Mouse (Mus musculus): ENCODE measurements around the gene Fcrla. TPM values are rescaled to one million over a fixed set of nuclear protein-coding genes. Genes with fewer than 3 reads are reported as not detected.
"Not testable (repeated sequence)": the region's sequence is repeated elsewhere in the genome, so short reads cannot be mapped to it uniquely, and the experiment has no call there.

Gene Fcrla
- total RNA-seq (2021): 0.46 TPM in 1 of 2 replicates, not detected in the other
- long read RNA-seq: 0 reads

GRCm38 (mm10) chr1:170927378-170927777 is at the start of gene Fcrla:
Fcrla (minus strand) TSS chr1:170927583.
- no peak for DNase-seq

DNA sequence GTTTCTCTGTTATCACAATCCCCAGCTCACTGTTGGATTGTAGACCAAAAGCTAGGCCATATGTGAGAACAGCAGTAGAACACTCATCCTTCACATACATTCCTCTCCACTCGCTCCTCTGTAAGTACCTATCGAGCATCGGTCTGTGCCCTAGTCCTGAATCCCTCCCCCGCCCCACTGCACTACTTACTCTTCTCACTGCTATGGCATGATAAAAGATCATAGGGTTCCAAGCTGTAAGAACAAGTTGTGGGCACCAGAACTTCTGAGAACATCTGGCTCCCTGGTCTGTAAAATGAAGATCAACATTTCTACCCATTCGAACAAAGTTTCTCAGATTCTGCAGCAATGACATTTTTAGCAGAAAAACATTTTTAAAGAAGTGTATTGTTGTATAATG is 49.1 kb upstream of the Fcrla start, which contains the start of gene Fcgr2b:
Fcgr2b (minus strand) TSS at position 101 of the 400 bp plus-strand sequence.
- DNase-seq: no peak

GRCm38 (mm10) chr1:170975751-170976161 is 48.4 kb upstream of the Fcrla start:
- no peak for DNase-seq

DNA sequence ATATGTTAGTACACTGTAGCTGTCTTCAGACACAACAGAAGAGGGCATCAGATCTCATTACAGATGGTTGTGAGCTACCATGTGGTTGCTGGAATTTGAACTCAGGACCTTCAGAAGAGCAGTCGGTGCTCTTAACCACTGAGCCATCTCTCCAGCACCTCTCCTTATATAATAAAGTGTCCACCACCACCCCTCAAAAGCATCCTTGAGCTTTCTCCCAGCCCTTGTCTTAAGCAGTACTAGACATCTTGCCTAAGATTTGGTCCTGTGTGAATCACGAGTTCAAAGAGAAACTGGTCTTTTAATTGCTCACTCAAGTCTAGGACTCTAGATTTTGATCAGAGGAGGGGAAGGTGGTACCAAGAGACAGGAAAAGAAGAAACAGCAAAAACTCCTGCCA is 48.0 kb upstream of the Fcrla start:
- DNase-seq: not testable (repeated sequence)

- DNase-seq: no peak
Observed at GRCm38 (mm10) chr1:170974736-170975135, 47.4 kb upstream of the Fcrla start.

DNA sequence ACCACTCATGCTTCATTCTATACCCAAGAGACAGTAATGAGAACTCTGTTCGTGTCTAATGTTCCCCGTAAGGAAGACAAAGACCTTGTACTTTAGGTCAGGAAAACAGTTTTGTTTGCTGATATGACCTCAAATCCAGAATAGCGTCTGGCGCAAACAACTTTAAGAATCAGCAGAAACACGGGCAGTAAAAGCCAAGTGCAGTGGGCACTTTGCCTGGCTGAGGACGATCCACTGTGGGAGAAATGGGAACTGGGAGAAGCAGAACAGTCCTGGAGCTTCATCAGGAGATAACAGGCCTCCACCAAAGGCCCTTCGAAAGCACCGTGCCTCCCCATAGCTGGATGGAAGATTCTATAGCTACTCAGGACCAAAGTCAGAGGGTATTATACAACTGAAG is 46.8 kb upstream of the Fcrla start:
- no peak for DNase-seq

DNA sequence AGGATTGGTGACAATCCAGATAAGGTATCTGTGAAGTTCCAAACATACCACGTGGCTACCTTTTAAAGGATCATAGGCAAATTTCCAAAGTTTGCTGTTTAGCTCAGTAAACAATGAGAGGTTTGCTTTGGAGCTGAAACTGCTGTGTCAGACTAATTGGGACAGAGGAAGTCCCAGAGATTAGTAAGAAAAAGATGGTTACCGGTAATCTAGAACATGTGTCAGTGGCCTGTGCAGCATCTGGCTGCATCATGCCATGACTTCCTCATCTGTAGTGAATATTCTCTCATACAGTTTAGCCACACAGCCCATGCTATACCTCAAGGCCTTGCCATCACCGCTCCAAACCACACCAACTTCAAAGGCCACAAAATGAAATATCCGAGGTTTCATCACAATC is 45.6 kb upstream of the Fcrla start:
- DNase-seq: no peak

GRCm38 (mm10) chr1:170972494-170972893 is 45.1 kb upstream of the Fcrla start:
- DNase-seq: no peak

- DNase-seq: no peak
Observed at GRCm38 (mm10) chr1:170968576-170968975, 41.2 kb upstream of the Fcrla start.

DNA sequence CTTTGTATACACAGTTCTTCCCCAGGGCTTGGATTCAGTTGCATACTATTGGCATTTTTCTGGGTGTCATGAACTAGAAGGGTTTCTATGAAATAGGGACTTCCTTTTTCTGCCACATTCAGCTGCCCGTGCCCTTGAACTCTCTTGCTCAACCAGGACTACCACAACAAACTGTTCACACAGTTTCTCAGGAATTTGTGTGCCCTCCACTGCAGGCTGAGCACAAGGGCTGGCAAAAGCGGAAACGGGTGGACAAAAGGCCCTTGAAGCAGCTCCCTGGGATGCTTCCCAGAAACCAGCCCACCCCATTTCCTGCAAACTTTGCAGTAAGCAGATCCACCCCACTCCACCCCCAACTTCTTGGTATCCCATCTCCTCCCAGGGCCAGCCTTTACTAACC is 40.2 kb upstream of the Fcrla start:
- DNase-seq: no peak

DNA sequence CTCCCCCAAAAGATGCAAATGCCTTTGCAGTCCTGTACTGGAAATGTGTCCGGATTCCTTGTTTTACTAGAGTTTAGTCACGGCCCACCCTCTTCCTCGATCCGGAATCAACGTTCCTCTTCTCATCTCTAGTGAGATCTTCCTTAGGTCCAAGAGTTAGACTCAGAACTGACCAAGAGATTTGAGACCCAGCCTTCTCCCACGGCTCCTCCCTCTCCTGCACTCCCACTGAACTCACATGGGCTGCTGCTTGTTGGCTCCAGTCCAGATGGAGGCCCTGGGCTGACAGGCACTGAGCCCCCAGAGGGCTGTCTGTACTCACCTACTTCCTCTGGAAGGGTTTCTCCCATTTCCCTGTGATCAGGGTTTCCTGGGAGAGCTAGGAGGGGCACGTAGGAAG is 35.7 kb upstream of the Fcrla start:
- DNase-seq: no peak

GRCm38 (mm10) chr1:170962301-170962700 is 34.9 kb upstream of the Fcrla start:
- peak; percentile 19 for DNase-seq

GRCm38 (mm10) chr1:170961101-170961500 is 33.7 kb upstream of the Fcrla start:
- DNase-seq: no peak

DNA sequence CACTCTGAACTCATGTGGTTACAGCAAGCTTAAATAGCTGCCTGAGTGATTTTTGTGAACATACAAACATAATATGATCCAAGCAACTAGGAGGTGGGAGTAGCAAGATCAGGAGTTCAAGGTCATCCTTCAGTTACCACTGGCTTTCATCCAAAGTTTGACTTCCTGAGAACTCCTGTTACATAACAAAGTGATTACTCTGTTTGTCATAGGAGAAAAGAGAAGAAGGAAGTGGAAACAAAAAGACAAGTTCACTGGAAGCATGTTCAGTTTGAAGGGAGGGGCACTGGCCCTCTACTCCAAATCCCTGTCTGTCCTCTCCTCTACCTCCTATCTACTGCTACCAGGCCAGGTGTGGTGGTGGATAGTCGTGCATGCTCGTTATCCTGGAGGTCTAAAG is 32.4 kb upstream of the Fcrla start:
- no peak for DNase-seq

DNA sequence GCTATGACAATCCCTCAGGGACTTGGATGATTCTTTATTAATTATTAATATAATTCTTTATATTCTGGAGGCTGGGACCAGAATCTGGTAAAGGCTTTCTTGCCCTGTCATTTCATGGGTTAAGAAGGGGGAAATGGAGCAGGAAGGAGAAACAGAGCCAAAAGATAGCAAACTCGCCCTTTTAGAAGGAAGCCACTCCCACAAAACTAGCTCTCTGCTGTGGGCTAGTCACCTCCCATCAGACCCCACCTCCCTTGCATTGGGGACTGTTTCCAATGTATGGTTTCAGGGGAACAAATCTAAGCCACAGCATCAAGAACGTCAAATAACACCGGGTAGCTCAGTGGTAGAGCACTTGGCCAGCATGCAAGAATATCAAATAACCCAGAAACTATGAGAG is 30.8 kb upstream of the Fcrla start:
- DNase-seq: no peak

DNA sequence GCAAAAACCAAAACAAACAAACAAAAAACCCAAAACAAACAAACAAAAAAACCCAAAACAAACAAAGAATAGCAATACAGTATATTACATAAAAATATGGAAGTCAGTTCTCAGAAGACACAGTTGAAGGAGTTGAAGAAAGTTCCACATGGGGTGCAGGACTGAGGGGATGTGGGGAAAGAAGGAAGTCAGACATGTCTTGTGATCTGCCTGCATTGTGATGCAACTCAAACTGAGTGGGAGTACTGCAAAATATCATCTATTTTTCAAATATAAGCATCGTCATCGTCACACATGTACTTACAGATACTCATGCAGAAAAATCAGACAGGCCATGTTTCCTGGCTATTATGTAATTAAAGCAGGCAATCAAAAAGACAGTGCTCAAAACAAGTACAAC is 25.8 kb upstream of the Fcrla start:
- DNase-seq: no peak

- no peak for DNase-seq
Observed at GRCm38 (mm10) chr1:170950772-170951171, 23.4 kb upstream of the Fcrla start.

DNA sequence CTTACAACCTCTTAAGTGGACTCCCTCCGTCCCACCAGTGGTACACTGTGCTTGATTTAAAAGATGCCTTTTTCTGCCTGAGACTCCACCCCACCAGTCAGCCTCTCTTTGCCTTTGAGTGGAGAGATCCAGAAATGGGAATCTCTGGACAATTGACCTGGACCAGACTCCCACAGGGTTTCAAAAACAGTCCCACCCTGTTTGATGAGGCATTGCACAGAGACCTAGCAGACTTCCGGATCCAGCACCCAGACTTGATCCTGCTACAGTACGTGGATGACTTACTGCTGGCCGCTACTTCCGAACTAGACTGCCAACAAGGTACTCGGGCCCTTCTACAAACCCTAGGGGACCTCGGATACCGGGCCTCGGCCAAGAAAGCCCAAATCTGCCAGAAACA is 17.5 kb upstream of the Fcrla start:
- DNase-seq: not testable (repeated sequence)

- DNase-seq: not testable (repeated sequence)
Observed at GRCm38 (mm10) chr1:170944151-170944550, 16.8 kb upstream of the Fcrla start.

DNA sequence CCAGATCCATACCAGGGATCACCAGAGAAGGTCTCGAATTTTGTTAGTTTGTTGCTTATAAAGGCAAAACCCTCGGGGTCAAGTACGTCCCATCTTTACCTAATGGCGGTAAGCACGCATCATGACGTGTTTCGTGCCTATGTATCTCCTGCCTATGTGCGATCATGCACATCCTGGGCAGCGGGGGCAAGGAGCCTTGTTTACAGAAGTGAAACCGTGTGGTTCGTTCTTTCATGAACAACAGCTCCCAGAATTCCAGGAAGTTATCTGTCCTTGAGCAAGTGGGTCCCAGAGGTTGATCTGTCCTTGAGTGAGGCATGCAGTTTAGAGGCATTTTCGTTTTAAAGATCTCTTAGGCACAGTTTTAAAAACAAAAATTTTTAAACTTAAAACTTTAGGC is 11.9 kb upstream of the Fcrla start:
- DNase-seq: peak; percentile 8

GRCm38 (mm10) chr1:170934383-170934782 is 7.0 kb upstream of the Fcrla start:
- DNase-seq: no peak

DNA sequence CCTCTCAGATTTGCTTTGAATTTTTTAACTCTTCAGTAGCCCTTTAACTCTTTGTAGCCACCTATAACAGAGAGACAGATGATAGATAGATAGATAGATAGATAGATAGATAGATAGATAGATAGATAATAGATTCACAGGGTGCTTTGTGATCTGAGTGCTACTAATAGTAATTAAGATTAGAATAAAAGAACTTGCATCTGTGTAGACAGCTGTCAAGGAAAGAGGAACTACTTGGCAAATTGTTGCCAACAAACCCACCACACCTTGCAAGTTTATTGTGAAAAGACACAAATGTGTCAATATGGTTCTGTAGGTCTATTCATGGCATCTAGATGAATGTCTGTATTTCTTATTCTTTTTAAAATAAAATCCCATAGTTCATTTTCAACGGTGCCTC is 6.6 kb upstream of the Fcrla start:
- DNase-seq: no peak

GRCm38 (mm10) chr1:170933386-170933920 is 6.1 kb upstream of the Fcrla start:
- no peak for DNase-seq

GRCm38 (mm10) chr1:170932043-170932442 is 4.7 kb upstream of the Fcrla start:
- no peak for DNase-seq

DNA sequence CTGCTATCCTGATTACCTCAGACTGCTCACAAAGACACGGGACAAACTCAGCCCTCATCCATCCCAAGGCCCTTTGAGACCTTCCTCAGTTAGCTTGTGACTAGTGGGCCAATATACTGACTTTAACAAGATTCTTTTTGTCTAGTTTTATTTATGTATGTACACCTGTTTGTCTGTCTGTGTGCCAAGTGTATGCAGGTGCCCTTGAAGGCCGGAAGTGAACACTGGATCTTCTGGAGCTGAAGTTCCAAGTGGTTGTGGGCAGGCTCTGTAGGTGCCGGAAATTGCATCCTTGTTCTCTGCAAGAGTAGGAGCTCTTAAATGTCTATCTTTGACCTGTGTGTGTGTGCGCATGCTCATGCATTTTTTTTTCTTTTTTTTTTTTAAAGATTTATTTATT is 1.9 kb upstream of the Fcrla start:
- DNase-seq: no peak
